In the genomic region with DNA sequence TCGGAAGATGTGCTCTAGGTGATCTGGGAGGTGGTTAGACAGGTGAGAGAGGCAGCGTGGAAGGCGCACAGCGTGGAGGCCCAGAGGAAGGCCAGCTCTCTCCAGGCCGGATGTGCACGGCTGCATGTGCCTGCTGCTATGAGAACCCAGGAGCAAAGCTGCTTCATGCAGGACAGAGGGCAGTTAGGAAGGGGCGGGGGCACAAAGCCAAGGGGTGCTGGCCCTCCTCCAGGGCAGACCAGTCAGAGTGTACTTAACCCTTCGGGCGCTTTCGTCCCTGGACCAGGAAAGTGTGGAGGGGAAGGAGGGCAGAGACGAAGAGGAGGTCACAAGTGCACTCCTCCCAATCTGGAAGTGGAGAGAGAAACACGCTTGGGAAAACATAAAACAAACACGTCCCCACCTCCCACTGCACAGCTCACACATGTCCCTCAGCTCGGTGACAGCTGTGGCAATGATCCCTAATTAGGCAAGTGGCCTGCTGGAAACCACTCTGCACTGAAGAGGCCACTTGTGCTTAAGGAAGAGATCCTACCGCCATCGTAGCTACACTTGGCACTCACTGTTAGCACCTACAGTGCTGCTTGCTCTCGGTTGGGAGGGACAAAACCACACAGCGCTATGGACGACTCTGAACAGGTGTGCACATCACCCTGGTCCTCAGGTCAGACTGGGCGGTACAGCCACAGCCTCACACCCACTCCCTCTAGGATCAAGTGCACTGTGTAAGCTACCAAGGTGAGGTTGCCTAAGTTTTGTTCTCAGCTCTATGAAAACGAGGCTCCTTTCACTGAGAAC, we compare ENCODE assay signal across 14 mouse cellular contexts. TPM values are rescaled to one million over a fixed set of nuclear protein-coding genes. Genes with fewer than 3 reads are reported as not detected.
DNase-seq lines count a peak whose midpoint lies in the region; ATAC-seq lines count a peak whose summit lies in the region.
"Had no signal": no experiment of that assay in that cellular context is flagged by ENCODE, and none has a peak within 500 bp of the region (broad histone marks: within the 10 kb centered on the region; RNA-seq: fewer than 3 reads in every experiment).

No protein-coding gene starts in this region.

- peaks cover 80% of the 10 kb centered on the region for H3K36me3 ChIP-seq in kidney, embryonic 14.5 days (ENCODE audit: control insufficient read depth, insufficient read depth, low read length)
- H3K36me3 ChIP-seq in embryonic facial prominence, embryonic 15.5 days, result peaks cover 78% of the 10 kb centered on the region

- no peaks in the 10 kb centered on the region for H3K4me1 ChIP-seq in kidney, embryonic 14.5 days (ENCODE audit: control insufficient read depth, insufficient read depth, low read length)
- H3K4me1 ChIP-seq in embryonic facial prominence, embryonic 15.5 days, result 0 out of 2 replicates have a peak, but pooled peaks cover 7% of the 10 kb centered on the region
- H3K4me1 ChIP-seq: midbrain, embryonic 15.5 days had no signal

- H3K27me3 ChIP-seq in kidney, embryonic 14.5 days (ENCODE audit: control insufficient read depth, insufficient read depth, low read length), result no peaks in the 10 kb centered on the region
- H3K27me3 ChIP-seq in embryonic facial prominence, embryonic 15.5 days, result no peaks in the 10 kb centered on the region
- H3K27me3 ChIP-seq: lung, embryonic 15.5 days; midbrain, embryonic 15.5 days had no signal

- 69% methylated on average over 21 of the region's 21 CpGs for WGBS in kidney, embryonic 14.5 days
- 80% methylated on average over 21 of the region's 21 CpGs for WGBS in embryonic facial prominence, embryonic 15.5 days

- H3K4me3 ChIP-seq in kidney, embryonic 14.5 days (ENCODE audit: low read length), result no peak overlapping the region
- no peak overlapping the region for H3K4me3 ChIP-seq in embryonic facial prominence, embryonic 15.5 days (replicated peaks)
- H3K4me3 ChIP-seq: lung, embryonic 15.5 days; midbrain, embryonic 15.5 days had no signal

- DNase-seq in cerebellum, adult 9-10 months, result peak; percentile 69
- DNase-seq in cerebellum, adult 11 months, result no peak
- no peak for DNase-seq in kidney, adult 18-20 months
- peak; percentile 84 for DNase-seq in lung, postnatal 10 days
- DNase-seq in natural killer cell, adult 2 months (ENCODE audit: low spot score in 2 of 2), result no peak
- DNase-seq in embryo, embryonic 11 days, result no peak
- DNase-seq: B cell, adult 2 months; layer of hippocampus, adult 9-11 months; thymus, postnatal 36 days had no signal

- H3K9me3 ChIP-seq in kidney, embryonic 14.5 days (ENCODE audit: control insufficient read depth, low read length), result no peaks in the 10 kb centered on the region
- H3K9me3 ChIP-seq in embryonic facial prominence, embryonic 15.5 days (replicated peaks), result no peaks in the 10 kb centered on the region
- H3K9me3 ChIP-seq: lung, embryonic 15.5 days; midbrain, embryonic 15.5 days had no signal

- no peak overlapping the region for H3K9ac ChIP-seq in kidney, embryonic 14.5 days (ENCODE audit: low read depth, low read length)
- H3K9ac ChIP-seq in embryonic facial prominence, embryonic 15.5 days, result no peak overlapping the region
- H3K9ac ChIP-seq: lung, embryonic 15.5 days; midbrain, embryonic 15.5 days had no signal

- no peak overlapping the region for H3K4me2 ChIP-seq in kidney, embryonic 14.5 days (replicated peaks; ENCODE audit: low read depth, low read length)
- no peak overlapping the region for H3K4me2 ChIP-seq in embryonic facial prominence, embryonic 15.5 days (replicated peaks)
- H3K4me2 ChIP-seq: lung, embryonic 15.5 days; midbrain, embryonic 15.5 days had no signal

- ATAC-seq in kidney, embryonic 14.5 days (ENCODE audit: low FRiP score, low TSS enrichment), result peak; percentile 47
- 0 out of 2 replicates have a peak, but pooled peaks have one; percentile 19 for ATAC-seq in embryonic facial prominence, embryonic 15.5 days (ENCODE audit: insufficient number of reproducible peaks, low FRiP score, low TSS enrichment, low read depth)
- ATAC-seq: inflammation-experienced regulatory T-cells, adult 6 months; midbrain, embryonic 15.5 days had no signal

- H3K27ac ChIP-seq in kidney, embryonic 14.5 days (ENCODE audit: low read depth, low read length), result no peak overlapping the region
- no peak overlapping the region for H3K27ac ChIP-seq in embryonic facial prominence, embryonic 15.5 days (replicated peaks)
- H3K27ac ChIP-seq: lung, embryonic 15.5 days; midbrain, embryonic 15.5 days had no signal

RNA-seq across cellular contexts. Expression of a gene that starts 29.7 kb away (rescaled TPM):
- polyA plus RNA-seq in kidney, embryonic 14.5 days (2014; fragmentation: Nextera tagmentation; extraction: Ambion mirVana), result 10.0 and 18.5 TPM in 2 replicates
- 16.3 and 17.4 TPM in 2 replicates for polyA plus RNA-seq in embryonic facial prominence, embryonic 15.5 days (2015; fragmentation: Nextera tagmentation; extraction: Ambion mirVana)

RNA-seq across cellular contexts. Expression of a gene that starts 37.2 kb away (rescaled TPM):
- polyA plus RNA-seq in kidney, embryonic 14.5 days (2014; fragmentation: Nextera tagmentation; extraction: Ambion mirVana), result 37.0 and 67.9 TPM in 2 replicates
- 54.9 and 57.6 TPM in 2 replicates for polyA plus RNA-seq in embryonic facial prominence, embryonic 15.5 days (2015; fragmentation: Nextera tagmentation; extraction: Ambion mirVana)

RNA-seq across cellular contexts. Expression of a gene that starts 38.0 kb away (rescaled TPM):
- polyA plus RNA-seq in kidney, embryonic 14.5 days (2014; fragmentation: Nextera tagmentation; extraction: Ambion mirVana), result 32.8 and 41.7 TPM in 2 replicates
- polyA plus RNA-seq in embryonic facial prominence, embryonic 15.5 days (2015; fragmentation: Nextera tagmentation; extraction: Ambion mirVana), result 49.6 and 54.9 TPM in 2 replicates

RNA-seq across cellular contexts. Expression of a gene that starts 46.5 kb away (rescaled TPM):
- polyA plus RNA-seq in kidney, embryonic 14.5 days (2014; fragmentation: Nextera tagmentation; extraction: Ambion mirVana), result 42.6 and 64.5 TPM in 2 replicates
- polyA plus RNA-seq in embryonic facial prominence, embryonic 15.5 days (2015; fragmentation: Nextera tagmentation; extraction: Ambion mirVana), result 287 and 358 TPM in 2 replicates

Comparison
In these comparisons a context has a peak if more than half of its experiments do, and no peak if none do; other contexts are left out.
1. DNase-seq: peak in cerebellum, adult 9-10 months (single experiment) and lung, postnatal 10 days (single experiment); none in cerebellum, adult 11 months (single experiment), kidney, adult 18-20 months (single experiment), natural killer cell, adult 2 months (0 of 2) and embryo, embryonic 11 days (single experiment).